Mouse (Mus musculus) right cerebral cortex, postnatal 14 days (tissue): ENCODE data around the gene Colec11.

Source experiments
- DNase-seq: peaks from one replicate; pipeline ENCODE4 v3.0.0; 2022

Gene Colec11

GRCm38 (mm10) chr12:28623195-28623594 is at the start of gene Colec11:
Colec11 (minus strand) TSS chr12:28623377.
- no peak for DNase-seq

- no peak for DNase-seq
Measured at GRCm38 (mm10) chr12:28667287-28667686, 44.1 kb upstream of the Colec11 start.

- no peak for DNase-seq
Measured at GRCm38 (mm10) chr12:28666734-28667133, 43.6 kb upstream of the Colec11 start.

- DNase-seq = no peak
Measured at GRCm38 (mm10) chr12:28662628-28663027, 39.5 kb upstream of the Colec11 start.

GRCm38 (mm10) chr12:28649141-28650110 is 26.2 kb upstream of the Colec11 start, which contains the start of gene Rnaseh1:
Rnaseh1 (plus strand) TSS chr12:28649602.
- peak; percentile 91 for DNase-seq

GRCm38 (mm10) chr12:28638778-28639177 is 15.6 kb upstream of the Colec11 start:
- no peak for DNase-seq

GRCm38 (mm10) chr12:28636543-28636942 is 13.4 kb upstream of the Colec11 start:
- no peak for DNase-seq

- DNase-seq = peak; percentile 91
Measured at GRCm38 (mm10) chr12:28635535-28636476, 12.6 kb upstream of the Colec11 start, which contains the start of gene Rps7. Rps7 (minus strand) TSS chr12:28635953.

- DNase-seq = no peak
Measured at GRCm38 (mm10) chr12:28635058-28635534, 11.9 kb upstream of the Colec11 start.

- no peak for DNase-seq
Measured at GRCm38 (mm10) chr12:28628436-28628835, 5.3 kb upstream of the Colec11 start.

GRCm38 (mm10) chr12:28627092-28627491 is 3.9 kb upstream of the Colec11 start:
- no peak for DNase-seq

- DNase-seq = no peak
Measured at GRCm38 (mm10) chr12:28625407-28625806, 2.2 kb upstream of the Colec11 start.

GRCm38 (mm10) chr12:28624251-28624650 is 1.1 kb upstream of the Colec11 start:
- DNase-seq = no peak

GRCm38 (mm10) chr12:28622641-28623040 is 536 bp downstream of the Colec11 start:
- no peak for DNase-seq

GRCm38 (mm10) chr12:28622167-28622532 is 1.0 kb downstream of the Colec11 start:
- peak; percentile 22 for DNase-seq

- DNase-seq = no peak
Measured at GRCm38 (mm10) chr12:28621451-28622166, 1.6 kb downstream of the Colec11 start.

GRCm38 (mm10) chr12:28617297-28617696 is 5.9 kb downstream of the Colec11 start:
- no peak for DNase-seq

GRCm38 (mm10) chr12:28614401-28614800 is 8.8 kb downstream of the Colec11 start:
- no peak for DNase-seq

GRCm38 (mm10) chr12:28612391-28612790 is 10.8 kb downstream of the Colec11 start:
- DNase-seq = peak; percentile 22

GRCm38 (mm10) chr12:28607546-28608305 is 15.5 kb downstream of the Colec11 start:
- peak; percentile 42 for DNase-seq

GRCm38 (mm10) chr12:28603494-28603893 is 19.7 kb downstream of the Colec11 start:
- no peak for DNase-seq

- no peak for DNase-seq
Measured at GRCm38 (mm10) chr12:28602259-28602658, 20.9 kb downstream of the Colec11 start.
